Mouse (Mus musculus): ENCODE data around the gene Aloxe3. TPM values are rescaled to one million over a fixed set of nuclear protein-coding genes. Genes with fewer than 3 reads are reported as not detected.

The Aloxe3 gene
- total RNA-seq, 1 experiment, result 0.49 TPM

DNA sequence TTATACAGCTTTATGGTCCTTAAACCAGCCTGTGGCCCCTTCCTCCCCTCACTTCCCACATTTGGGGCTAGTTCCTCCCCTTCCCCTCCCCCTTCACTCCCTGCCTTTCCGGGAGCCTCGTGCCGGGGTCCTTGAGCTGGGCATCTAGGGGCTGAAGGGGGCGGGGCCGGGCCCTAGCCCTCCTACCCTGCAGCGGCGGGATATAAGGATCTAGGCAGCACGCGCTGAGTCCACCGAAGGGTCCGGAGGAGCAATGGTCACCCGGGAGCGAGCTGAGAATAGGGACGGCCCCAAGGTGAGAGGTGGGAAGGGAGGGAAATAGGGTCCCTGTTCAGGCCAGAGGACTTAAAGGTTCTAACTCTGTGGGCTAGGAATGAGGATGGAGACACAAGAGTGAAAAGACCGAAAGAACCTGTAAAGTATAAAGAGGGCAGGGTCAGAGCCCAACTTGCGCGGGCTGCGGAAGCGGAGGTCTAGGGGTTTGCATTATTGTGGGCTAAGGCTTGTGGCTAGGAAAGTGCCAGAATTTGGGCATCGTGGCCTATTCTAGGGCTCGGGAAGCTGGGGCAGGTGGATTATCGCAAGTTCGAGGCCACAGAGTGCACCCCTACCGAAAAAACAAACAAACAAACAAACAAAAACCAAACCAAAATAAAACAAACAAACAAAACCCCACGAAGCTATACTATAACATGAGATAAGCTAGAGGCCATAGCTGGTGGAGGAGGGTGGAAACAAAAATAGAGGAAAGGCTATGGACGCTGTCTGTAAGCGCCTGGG lies 5.3 kb upstream of the Aloxe3 start, which contains the start of gene Hes7:
Gene Hes7 (plus strand): TSS at position 184 of the 780 bp plus-strand sequence.
- Histone ChIP-seq H3K4me1 (ENCODE audit: control insufficient read depth in 2 of 2, insufficient read depth in 2 of 2, low read length in 2 of 2, poor library complexity in 1 of 2) (peaks cover 0 to 4% of the 10 kb centered on the region in 2 experiments; a peak in 1 of 4 replicates), H3K27ac (ENCODE audit: insufficient read depth, low read depth, low read length, poor library complexity, severe bottlenecking) (no peak within 1 kb of the TSS), H3K4me3 (ENCODE audit: insufficient read depth in 1 of 2, low read depth in 1 of 2, low read length in 2 of 2, poor library complexity in 1 of 2, severe bottlenecking in 1 of 2) (peak within 1 kb of the TSS; percentile 68 to 82; a peak in 3 of 4 replicates), H3K9ac (ENCODE audit: insufficient read depth, low read depth, low read length, poor library complexity, severe bottlenecking) (0 out of 2 replicates have a peak within 1 kb of the TSS, but pooled peaks have one; percentile 6), H3K9me3 (ENCODE audit: control insufficient read depth, insufficient read depth, low read depth, low read length) (no peaks in the 10 kb centered on the region), H3K36me3 (ENCODE audit: control insufficient read depth, insufficient read depth, low read length, poor library complexity, severe bottlenecking) (no peaks in the 10 kb centered on the region)
- TF ChIP-seq MAFK (IDR thresholded peaks at IDR 0.05; ENCODE audit: insufficient read depth, low read depth, low read length), result no peak
- TF ChIP-seq CHD2 (IDR thresholded peaks at IDR 0.05; ENCODE audit: low read depth, low read length), result no peak
- no peak for TF ChIP-seq ZNF384 (IDR thresholded peaks at IDR 0.05; ENCODE audit: low read depth, low read length)
- TF ChIP-seq ZC3H11A (IDR thresholded peaks at IDR 0.05; ENCODE audit: borderline replicate concordance, low read depth, low read length), result no peak
- no peak for TF ChIP-seq HCFC1 (IDR thresholded peaks at IDR 0.05; ENCODE audit: borderline replicate concordance, insufficient read depth, low read length)
- no peak for DNase-seq (ENCODE audit: low read depth, low spot score)
- in situ Hi-C loops (cut with MboI; ENCODE audit: low sequenced_read_pairs in 2 of 2, unreplicated experiment in 2 of 2), result no loop called here

- 0 out of 2 replicates have a peak overlapping the region, but pooled peaks have one; percentile 6 for H3K9ac ChIP-seq (ENCODE audit: insufficient read depth, low read depth, low read length, poor library complexity, severe bottlenecking)
- in situ Hi-C loops (cut with MboI; ENCODE audit: low sequenced_read_pairs in 2 of 2, unreplicated experiment in 2 of 2), result no loop called here
- peaks cover 0 to 7% of the 10 kb centered on the region in 2 experiments; a peak in 2 of 4 replicates for H3K4me1 ChIP-seq (ENCODE audit: control insufficient read depth in 2 of 2, insufficient read depth in 2 of 2, low read length in 2 of 2, poor library complexity in 1 of 2)
- H3K4me3 ChIP-seq (ENCODE audit: insufficient read depth in 1 of 2, low read depth in 1 of 2, low read length in 2 of 2, poor library complexity in 1 of 2, severe bottlenecking in 1 of 2), result peak overlapping the region; percentile 68 to 82
- H3K27ac ChIP-seq (ENCODE audit: insufficient read depth, low read depth, low read length, poor library complexity, severe bottlenecking), result no peak overlapping the region
- no peak for DNase-seq (ENCODE audit: low read depth, low spot score)
- no peak for TF ChIP-seq ZNF384 (IDR thresholded peaks at IDR 0.05; ENCODE audit: low read depth, low read length)
- H3K9me3 ChIP-seq (ENCODE audit: control insufficient read depth, insufficient read depth, low read depth, low read length), result no peaks in the 10 kb centered on the region
- no peaks in the 10 kb centered on the region for H3K36me3 ChIP-seq (ENCODE audit: control insufficient read depth, insufficient read depth, low read length, poor library complexity, severe bottlenecking)
Observed at GRCm38 (mm10) chr11:69121001-69121740, 4.5 kb upstream of the Aloxe3 start.

GRCm38 (mm10) chr11:69121741-69122335 lies 3.9 kb upstream of the Aloxe3 start:
- no peak for DNase-seq (ENCODE audit: low read depth, low spot score)
- Histone ChIP-seq H3K4me1 (ENCODE audit: control insufficient read depth in 2 of 2, insufficient read depth in 2 of 2, low read length in 2 of 2, poor library complexity in 1 of 2) (peaks cover 0 to 9% of the 10 kb centered on the region in 2 experiments; a peak in 2 of 4 replicates), H3K27ac (ENCODE audit: insufficient read depth, low read depth, low read length, poor library complexity, severe bottlenecking) (no peak overlapping the region), H3K9ac (ENCODE audit: insufficient read depth, low read depth, low read length, poor library complexity, severe bottlenecking) (peak overlapping the region; percentile 6; the same call in 1 of the 2 replicates), H3K9me3 (ENCODE audit: control insufficient read depth, insufficient read depth, low read depth, low read length) (no peaks in the 10 kb centered on the region), H3K4me3 (ENCODE audit: insufficient read depth in 1 of 2, low read depth in 1 of 2, low read length in 2 of 2, poor library complexity in 1 of 2, severe bottlenecking in 1 of 2) (peak overlapping the region; percentile 68 to 82), H3K36me3 (ENCODE audit: control insufficient read depth, insufficient read depth, low read length, poor library complexity, severe bottlenecking) (no peaks in the 10 kb centered on the region)
- TF ChIP-seq ZNF384 (IDR thresholded peaks at IDR 0.05; ENCODE audit: low read depth, low read length), result no peak
- TF ChIP-seq CHD2 (IDR thresholded peaks at IDR 0.05; ENCODE audit: low read depth, low read length), result no peak
- TF ChIP-seq ZC3H11A (IDR thresholded peaks at IDR 0.05; ENCODE audit: borderline replicate concordance, low read depth, low read length), result no peak
- in situ Hi-C loops (cut with MboI; ENCODE audit: low sequenced_read_pairs in 2 of 2, unreplicated experiment in 2 of 2), result no loop called here

DNA sequence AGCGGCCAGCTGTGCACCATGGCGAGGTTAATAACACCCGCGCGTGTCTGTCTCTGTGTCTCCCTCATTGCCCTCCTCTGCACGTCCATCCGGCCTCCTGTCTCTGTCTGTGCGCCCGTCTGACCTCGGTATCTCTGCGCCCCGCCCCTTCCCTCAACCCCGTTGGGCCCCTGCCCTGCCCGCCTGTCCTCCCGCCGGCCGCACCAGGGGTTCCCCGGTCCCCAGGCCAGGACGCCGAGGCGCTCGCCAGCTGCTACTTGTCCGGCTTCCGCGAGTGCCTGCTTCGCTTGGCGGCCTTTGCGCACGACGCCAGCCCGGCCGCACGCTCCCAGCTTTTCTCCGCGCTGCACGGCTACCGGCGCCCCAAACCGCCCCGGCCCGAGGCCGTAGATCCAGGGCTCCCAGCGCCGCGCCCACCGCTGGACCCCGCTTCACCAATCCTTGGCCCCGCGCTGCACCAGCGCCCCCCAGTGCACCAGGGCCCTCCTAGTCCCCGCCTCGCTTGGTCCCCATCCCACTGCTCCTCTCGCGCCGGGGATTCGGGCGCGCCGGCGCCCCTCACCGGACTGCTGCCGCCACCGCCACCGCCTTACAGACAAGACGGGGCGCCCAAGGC lies 3.3 kb upstream of the Aloxe3 start, which contains the start of gene 9130213A22Rik:
Gene 9130213A22Rik (minus strand): TSS at position 254 of the 616 bp plus-strand sequence.
- Histone ChIP-seq H3K9me3 (ENCODE audit: control insufficient read depth, insufficient read depth, low read depth, low read length) (no peaks in the 10 kb centered on the region), H3K36me3 (ENCODE audit: control insufficient read depth, insufficient read depth, low read length, poor library complexity, severe bottlenecking) (no peaks in the 10 kb centered on the region), H3K4me3 (ENCODE audit: insufficient read depth in 1 of 2, low read depth in 1 of 2, low read length in 2 of 2, poor library complexity in 1 of 2, severe bottlenecking in 1 of 2) (peak within 1 kb of the TSS; percentile 68 to 82), H3K9ac (ENCODE audit: insufficient read depth, low read depth, low read length, poor library complexity, severe bottlenecking) (peak within 1 kb of the TSS; percentile 55), H3K27ac (ENCODE audit: insufficient read depth, low read depth, low read length, poor library complexity, severe bottlenecking) (no peak within 1 kb of the TSS), H3K4me1 (ENCODE audit: control insufficient read depth in 2 of 2, insufficient read depth in 2 of 2, low read length in 2 of 2, poor library complexity in 1 of 2) (peaks cover 0 to 8% of the 10 kb centered on the region in 2 experiments; a peak in 2 of 4 replicates)
- TF ChIP-seq ZC3H11A (IDR thresholded peaks at IDR 0.05; ENCODE audit: borderline replicate concordance, low read depth, low read length) (no peak), CHD2 (IDR thresholded peaks at IDR 0.05; ENCODE audit: low read depth, low read length) (no peak), HCFC1 (IDR thresholded peaks at IDR 0.05; ENCODE audit: borderline replicate concordance, insufficient read depth, low read length) (no peak), MAFK (IDR thresholded peaks at IDR 0.05; ENCODE audit: insufficient read depth, low read depth, low read length) (no peak), ZNF384 (IDR thresholded peaks at IDR 0.05; ENCODE audit: low read depth, low read length) (no peak)
- in situ Hi-C loops (cut with MboI; ENCODE audit: low sequenced_read_pairs in 2 of 2, unreplicated experiment in 2 of 2), result no loop called here
- no peak for DNase-seq (ENCODE audit: low read depth, low spot score)

Measured in ES-E14 (cell line).